Mouse (Mus musculus) testis, adult 2 months (tissue): ENCODE measurements around the gene Prrt2.

Experiments
- CTCF ChIP-seq: fragments of 200-500 bp; IDR thresholded peaks from 2 replicates; pipeline ENCODE4 v1.5.1; 2012; ENCODE audit warnings: low read depth, mild to moderate bottlenecking, inconsistent platforms, low read length, moderate library complexity; ENCODE audit not compliant: control insufficient read depth, insufficient read depth, insufficient replicate concordance
- POLR2A ChIP-seq: fragments of 200-500 bp; IDR thresholded peaks from 2 replicates; pipeline ENCODE4 v1.6.1; 2012; ENCODE audit warnings: low read depth, mild to moderate bottlenecking, inconsistent platforms, low read length, moderate library complexity; ENCODE audit not compliant: control insufficient read depth

DNA sequence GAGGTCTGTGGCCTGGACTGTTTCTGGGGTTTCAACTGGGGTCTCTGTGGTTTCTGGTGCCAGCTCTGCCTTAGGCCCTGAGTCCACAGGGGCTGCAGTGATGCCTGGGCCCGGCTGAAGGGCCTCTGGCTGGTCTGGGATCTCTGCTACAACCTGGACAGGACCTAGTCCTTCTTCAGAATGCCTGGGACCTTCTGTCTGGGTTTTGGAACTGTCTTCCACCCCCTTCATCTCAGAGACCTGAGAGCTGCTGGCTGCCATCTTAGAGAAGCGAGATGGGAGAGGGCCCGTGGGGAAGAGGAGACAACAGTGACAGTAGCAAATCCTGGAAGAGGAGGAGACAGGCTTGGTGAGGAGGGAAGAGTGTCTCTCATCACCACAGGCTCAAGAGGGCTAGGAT, 980 bp downstream of the Prrt2 start:
- TF ChIP-seq POLR2A: no peak
- no peak for TF ChIP-seq CTCF
